Mouse (Mus musculus): ENCODE measurements around the gene Wdr38. TPM values are rescaled to one million over a fixed set of nuclear protein-coding genes. Genes with fewer than 3 reads are reported as not detected.

Wdr38 gene
- polyA plus RNA-seq, 1 experiment from 2014 or later, result 0.76 TPM

Other genes starting within 250 kb of the Wdr38 start
- 0.83 and 1.4 TPM in 2 replicates for gene Nr6a1, start 69.8 kb upstream of the Wdr38 start, polyA plus RNA-seq (2015; fragmentation: Nextera tagmentation; extraction: Ambion mirVana)
- 0.08 and 0.12 TPM in 2 replicates for gene Olfml2a, start 65.5 kb upstream of the Wdr38 start, polyA plus RNA-seq (2015; fragmentation: Nextera tagmentation; extraction: Ambion mirVana)
- 74.0 and 76.6 TPM in 2 replicates for gene Arpc5l, start 7.9 kb downstream of the Wdr38 start, polyA plus RNA-seq (2015; fragmentation: Nextera tagmentation; extraction: Ambion mirVana)
- 845 and 923 TPM in 2 replicates for gene Rpl35, start 8.1 kb downstream of the Wdr38 start, polyA plus RNA-seq (2015; fragmentation: Nextera tagmentation; extraction: Ambion mirVana)
- 9.9 and 11.3 TPM in 2 replicates for gene Golga1, start 68.1 kb downstream of the Wdr38 start, polyA plus RNA-seq (2015; fragmentation: Nextera tagmentation; extraction: Ambion mirVana)
- gene Scai, start 193.3 kb downstream of the Wdr38 start, polyA plus RNA-seq (2015; fragmentation: Nextera tagmentation; extraction: Ambion mirVana), result 1.3 and 1.8 TPM in 2 replicates
- gene Ppp6c, start 229.0 kb downstream of the Wdr38 start, polyA plus RNA-seq (2015; fragmentation: Nextera tagmentation; extraction: Ambion mirVana), result 52.3 and 63.6 TPM in 2 replicates

Measured in liver, embryonic 13.5 days (tissue).